Mouse (Mus musculus) liver, postnatal 0 days (tissue): ENCODE results near the gene Ednrb.
A peak's percentile ranks its signal among the peaks of the same experiment; 100 is the strongest.

Experiments
- CTCF ChIP-seq: sonication (generic); IDR thresholded peaks from 2 replicates; pipeline ENCODE4 v1.5.1; 2016; ENCODE audit warnings: antibody characterized with exemption, low read depth
- EP300 ChIP-seq: IDR thresholded peaks from 2 replicates; pipeline ENCODE4 v1.6.1; 2016; ENCODE audit warnings: antibody characterized with exemption, low read depth, mild to moderate bottlenecking

DNA sequence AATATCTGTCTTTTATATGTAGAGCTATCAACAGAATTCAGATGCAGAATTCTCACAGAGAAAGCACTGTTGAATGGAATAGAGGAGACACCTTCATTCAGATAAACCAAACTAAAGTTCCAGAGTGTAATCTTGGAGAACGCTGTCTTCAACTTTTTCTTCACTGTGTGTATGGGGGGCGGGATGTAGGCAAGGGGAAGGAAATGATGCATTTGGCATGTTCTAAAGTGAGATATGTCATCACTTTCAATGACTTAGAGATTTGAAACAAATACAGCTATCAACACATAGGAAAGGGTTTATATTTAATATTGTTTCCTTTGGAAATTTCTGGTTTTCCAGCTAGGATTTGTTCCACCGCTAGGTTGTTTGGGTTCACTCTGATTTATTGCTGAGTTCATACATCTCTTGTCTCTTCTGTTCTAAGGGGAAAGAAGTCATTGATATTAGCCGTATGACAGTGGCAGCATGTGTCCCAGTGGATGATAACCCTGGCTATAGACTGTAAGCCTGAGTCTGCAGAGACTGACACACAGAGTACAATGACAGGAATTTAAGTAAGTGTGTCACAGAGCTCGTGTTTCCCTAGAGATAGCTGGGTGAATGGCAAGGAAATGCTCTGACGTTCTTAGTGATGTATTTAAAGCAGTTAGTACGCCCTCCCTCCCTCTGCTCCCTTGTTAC lies 40.8 kb upstream of the Ednrb start:
- TF ChIP-seq CTCF (no peak), EP300 (peak; percentile 61)
